Mouse (Mus musculus) embryo, embryonic 9.5 days (tissue): ENCODE measurements around the gene Slc36a2.
"Not testable (repeated sequence)": the region's sequence is repeated elsewhere in the genome, so short reads cannot be mapped to it uniquely, and the experiment has no call there.

Experiments
- DNase-seq: peaks from one replicate; pipeline ENCODE4 v3.0.0-alpha.2; 2017; ENCODE audit errors: extremely low spot score

Slc36a2 gene

GRCm38 (mm10) chr11:55133204-55133603, 51.7 kb downstream of the Slc36a2 start:
- no peak for DNase-seq

DNA sequence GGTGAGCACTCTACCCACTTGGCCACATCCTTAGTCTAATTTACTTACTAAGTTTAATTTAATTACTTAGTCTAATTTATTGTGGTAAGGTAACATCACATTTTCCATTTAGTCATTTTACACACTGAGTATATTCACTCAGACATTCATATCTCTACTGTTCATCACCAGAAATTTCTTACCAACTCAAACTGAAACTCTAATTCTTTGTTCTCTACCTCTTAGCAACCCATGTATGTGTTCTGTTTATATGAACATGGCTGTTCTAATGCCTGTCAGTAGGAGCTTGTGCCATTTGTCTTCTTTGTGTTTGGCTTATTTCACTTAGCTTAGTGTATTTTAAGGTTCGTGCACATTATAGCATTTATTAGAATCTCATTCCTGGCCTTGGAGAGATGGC, 52.9 kb downstream of the Slc36a2 start:
- DNase-seq: no peak

GRCm38 (mm10) chr11:55131077-55131742, 53.7 kb downstream of the Slc36a2 start:
- no peak for DNase-seq

- DNase-seq: no peak
These were observed 56.5 kb downstream of the Slc36a2 start for GRCm38 (mm10) chr11:55128411-55128810.

DNA sequence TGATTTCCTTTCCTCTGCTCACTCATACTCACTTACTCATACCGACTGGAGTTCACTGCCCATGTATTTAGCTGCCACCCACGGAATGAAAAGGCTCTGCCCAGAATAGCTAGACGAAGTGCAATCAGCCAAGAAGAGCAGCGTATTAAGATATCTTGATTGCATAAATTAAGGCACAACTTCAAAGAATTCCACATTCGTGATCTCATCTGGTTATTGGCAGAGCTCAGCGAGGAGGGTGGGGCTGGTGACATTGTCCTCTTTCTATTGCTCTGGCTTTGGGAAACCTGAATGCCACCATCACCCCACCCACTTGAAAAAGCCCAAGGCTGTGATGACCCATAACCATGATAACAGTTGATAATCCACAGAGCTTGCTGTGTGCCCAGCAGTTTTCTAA, 56.9 kb downstream of the Slc36a2 start:
- no peak for DNase-seq

- DNase-seq: no peak
These were observed 58.2 kb downstream of the Slc36a2 start for GRCm38 (mm10) chr11:55126663-55127062.

DNA sequence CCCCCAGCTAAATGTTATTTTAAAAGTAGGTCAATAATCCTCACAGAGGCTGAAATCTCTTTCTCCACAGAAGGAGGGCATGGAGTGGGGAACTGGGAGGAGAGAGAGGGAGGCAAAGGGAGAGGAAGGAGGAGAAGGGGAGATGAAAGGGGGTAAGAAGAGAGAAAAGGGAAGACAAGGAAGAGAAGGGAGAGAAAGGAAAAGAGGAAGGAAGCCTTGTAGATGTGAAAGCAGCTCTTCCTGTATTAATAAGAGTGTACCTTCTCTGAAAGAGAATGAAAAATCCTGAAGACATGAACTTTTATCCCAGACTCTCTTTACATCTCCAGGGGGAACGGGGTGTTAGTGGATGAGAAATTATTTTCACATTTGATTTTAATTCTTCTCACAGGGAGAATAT, 63.4 kb downstream of the Slc36a2 start:
- no peak for DNase-seq

DNA sequence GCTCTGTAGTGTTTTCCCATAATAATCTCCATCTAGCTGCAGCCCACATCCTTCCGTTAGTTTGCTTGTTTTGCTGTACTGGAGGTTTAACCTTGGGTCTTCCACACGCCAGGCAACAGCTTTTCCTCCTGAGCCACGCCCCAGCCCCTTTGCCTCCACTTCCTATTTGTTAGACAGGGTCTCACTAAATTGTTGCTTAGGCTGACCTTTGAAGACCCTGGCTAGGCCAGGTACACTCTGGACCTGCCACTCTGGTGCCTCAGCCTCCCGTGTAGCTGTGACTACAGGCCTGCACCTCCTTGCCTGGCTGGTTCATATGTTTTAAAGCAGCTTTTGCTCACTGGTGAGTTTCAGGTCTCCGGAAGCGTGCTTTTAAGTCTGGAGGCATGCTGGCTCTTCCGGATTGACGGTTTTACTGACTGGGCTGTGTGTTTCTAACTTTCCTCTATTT, 64.0 kb downstream of the Slc36a2 start:
- DNase-seq: no peak

GRCm38 (mm10) chr11:55120279-55120678, 64.6 kb downstream of the Slc36a2 start:
- DNase-seq: no peak

- DNase-seq: no peak
These were observed 67.8 kb downstream of the Slc36a2 start for GRCm38 (mm10) chr11:55117031-55117430.

GRCm38 (mm10) chr11:55116004-55116403, 68.9 kb downstream of the Slc36a2 start:
- no peak for DNase-seq

GRCm38 (mm10) chr11:55114291-55114690, 70.6 kb downstream of the Slc36a2 start:
- DNase-seq: no peak

DNA sequence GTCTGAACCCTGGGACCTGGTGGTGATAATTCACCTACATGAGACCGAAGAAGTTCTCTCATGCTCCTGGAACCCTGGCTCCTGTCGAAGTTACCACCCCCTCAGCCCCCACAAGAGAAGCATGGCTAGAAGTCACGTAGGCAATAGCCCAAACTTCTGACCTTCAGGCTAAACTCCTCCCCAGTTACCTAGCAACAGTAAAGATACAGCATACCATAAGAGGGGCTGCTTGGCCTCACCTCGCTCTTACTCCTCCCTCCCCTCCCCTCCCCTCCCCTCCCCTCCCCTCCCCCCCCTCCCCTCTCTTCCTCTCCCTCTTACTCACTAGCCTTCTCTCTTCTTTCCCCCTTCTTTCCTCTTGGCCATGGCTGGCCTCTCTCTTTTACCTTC, 71.0 kb downstream of the Slc36a2 start:
- not testable (repeated sequence) for DNase-seq

DNA sequence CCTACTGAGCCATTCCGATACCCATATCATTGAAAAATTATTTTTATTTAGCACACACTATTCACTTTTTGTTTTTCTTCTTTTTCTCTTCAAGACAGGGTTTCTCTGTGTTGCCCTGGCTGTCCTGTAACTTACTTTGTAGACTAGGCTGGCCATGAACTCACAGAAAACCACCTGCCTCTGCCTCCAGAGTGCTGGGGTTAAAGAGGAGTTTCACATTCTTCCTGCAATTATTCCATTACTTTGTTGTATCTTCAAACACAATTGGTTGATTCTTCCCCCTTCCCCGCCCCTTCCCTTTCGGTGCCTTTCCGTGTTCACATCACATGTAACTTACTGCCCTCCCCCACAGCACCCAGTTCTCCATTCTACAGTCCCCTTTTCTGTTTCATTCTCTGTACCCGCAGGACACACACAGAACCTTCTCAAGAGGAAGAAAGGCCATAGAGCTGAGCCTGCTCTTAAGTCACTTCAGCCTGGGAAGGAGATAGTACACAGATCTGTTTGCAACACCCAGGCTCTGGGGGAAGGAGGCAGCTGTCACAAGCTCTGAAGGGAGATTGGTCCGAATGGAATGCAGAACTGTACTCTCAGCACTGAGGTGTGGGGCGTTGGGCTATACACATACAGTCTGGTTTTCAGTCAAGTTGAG, 71.5 kb downstream of the Slc36a2 start:
- DNase-seq: peak; percentile 16

- DNase-seq: no peak
These were observed 74.2 kb downstream of the Slc36a2 start for GRCm38 (mm10) chr11:55110566-55111169.

DNA sequence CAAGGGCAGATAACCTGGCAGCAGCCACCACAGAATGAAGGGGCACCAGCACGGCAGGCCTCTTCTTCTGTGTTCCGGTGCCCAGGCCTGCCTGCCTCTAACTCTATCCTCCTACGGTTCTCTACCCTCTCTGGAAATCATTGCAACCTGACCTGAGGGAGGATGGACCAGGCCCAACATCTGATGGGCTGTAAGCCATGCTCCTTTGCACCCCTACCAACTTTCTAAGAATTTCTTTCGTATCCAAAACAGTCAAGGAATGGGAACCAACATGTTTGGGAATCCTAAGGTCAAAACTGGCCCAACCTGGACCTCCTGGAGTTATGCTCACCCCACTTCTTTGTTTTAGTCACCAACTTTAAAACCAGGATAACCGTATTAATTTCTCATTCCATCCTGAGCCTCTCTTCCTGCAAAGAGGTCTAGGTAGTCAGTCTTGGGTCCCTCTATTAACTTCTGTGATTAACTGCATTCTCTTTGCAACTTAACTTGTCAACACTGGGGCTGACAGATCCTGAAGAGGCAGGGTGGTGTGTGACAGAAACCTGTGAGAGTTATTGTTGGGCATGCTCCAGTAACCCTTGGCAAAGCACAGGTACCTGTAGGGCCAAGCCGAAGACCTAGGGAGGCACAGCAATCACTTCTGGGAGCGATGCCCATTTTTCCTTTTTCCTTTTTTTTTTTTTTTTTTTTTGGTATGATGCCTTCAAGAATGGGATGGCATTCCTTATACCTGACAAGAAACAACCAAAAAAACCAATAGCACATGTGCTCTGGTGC, 75.2 kb downstream of the Slc36a2 start:
- no peak for DNase-seq
